Mouse (Mus musculus) spleen, adult 18-20 months (tissue): Measurements from ENCODE around the gene Ipo11.
A peak's percentile ranks its signal among the peaks of the same experiment; 100 is the strongest.

Experiments
- DNase-seq, 2 experiments: peaks; one replicate each; pipeline ENCODE4 v3.0.0; 2022; ENCODE audit warnings: mixed read lengths in 2 of 2

Gene Ipo11

GRCm38 (mm10) chr13:106810156-106810555, 126.6 kb downstream of the Ipo11 start:
- DNase-seq, result no peak

DNA sequence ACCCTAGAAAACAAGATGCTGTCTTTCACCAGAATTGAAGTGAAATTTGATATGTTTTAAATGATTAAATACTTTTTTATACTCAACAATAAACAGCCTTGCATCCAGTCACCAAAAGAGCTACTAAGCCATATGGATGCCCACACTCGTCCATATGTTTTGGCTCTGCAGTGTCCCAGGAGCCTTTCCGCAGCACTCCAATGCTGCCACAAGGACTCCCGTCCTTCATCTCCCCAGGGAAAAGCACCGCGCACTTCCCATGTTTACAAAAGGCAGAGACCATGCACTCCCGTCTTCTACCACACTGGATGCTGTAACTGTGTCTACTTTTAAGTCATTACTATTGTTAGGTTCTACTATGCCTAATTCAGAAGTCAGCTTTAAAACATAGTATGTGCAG, 127.9 kb downstream of the Ipo11 start:
- no peak for DNase-seq

GRCm38 (mm10) chr13:106808315-106808714, 128.4 kb downstream of the Ipo11 start:
- no peak for DNase-seq

DNA sequence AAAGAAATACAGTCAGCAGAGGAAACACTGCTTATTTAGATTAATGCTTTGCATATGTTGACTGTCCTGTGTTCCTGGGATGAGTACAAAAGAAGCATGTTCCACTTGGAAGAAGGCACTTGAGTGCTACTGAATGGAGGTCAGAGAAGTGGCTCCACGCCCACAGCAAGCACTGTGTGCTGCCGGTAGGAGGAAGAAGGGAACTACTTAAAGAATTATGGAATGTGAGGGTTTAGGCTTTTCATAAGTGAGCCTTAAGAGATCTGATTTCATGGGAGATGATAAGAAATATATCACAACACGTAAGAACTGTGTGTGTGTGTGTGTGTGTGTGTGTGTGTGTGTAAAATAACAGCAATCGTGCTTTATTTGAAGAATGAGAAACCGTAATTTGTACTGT, 129.5 kb downstream of the Ipo11 start:
- no peak for DNase-seq

GRCm38 (mm10) chr13:106805146-106805545, 131.6 kb downstream of the Ipo11 start:
- no peak for DNase-seq

GRCm38 (mm10) chr13:106798026-106798425, 138.7 kb downstream of the Ipo11 start:
- no peak for DNase-seq

- DNase-seq, result no peak
Measured at GRCm38 (mm10) chr13:106788817-106789216, 147.9 kb downstream of the Ipo11 start.

- DNase-seq, result no peak
Measured at GRCm38 (mm10) chr13:106768807-106769206, 168.0 kb downstream of the Ipo11 start.

GRCm38 (mm10) chr13:106762611-106763010, 174.1 kb downstream of the Ipo11 start:
- DNase-seq, result no peak

- DNase-seq, result no peak
Measured at GRCm38 (mm10) chr13:106761661-106762060, 175.1 kb downstream of the Ipo11 start.

DNA sequence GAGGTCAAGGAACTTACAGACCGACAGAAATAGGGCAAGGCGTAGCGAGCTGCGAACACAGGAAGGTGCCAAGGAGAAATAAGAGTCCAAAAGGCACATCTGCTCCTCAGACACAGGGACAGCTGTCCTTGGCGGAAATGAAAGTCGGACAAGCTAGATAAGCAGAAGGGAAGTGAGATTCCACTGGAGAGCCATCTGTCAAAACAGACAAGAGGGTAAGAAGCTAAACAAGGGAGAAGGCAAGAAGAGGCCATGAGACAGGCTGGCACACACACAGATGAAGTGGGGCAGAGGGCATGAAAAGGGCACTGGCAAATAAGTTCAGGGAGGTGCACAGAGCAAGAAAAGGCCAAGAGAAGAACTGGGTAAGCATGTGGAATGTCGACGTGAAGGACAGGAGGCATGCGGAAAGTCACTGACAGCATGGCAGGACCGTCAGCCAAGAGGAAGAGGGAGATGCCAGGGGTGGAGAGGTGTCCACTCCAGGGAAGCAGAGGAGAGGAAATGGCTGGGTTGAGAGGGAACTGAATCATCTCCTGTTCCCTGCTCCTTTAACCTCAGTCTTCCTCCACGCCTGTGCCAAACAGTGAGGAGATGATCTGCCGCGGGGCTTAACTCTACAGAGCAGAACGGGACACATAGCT, 176.4 kb downstream of the Ipo11 start:
- DNase-seq, result peak in 1 of 2 experiments; percentile 3

DNA sequence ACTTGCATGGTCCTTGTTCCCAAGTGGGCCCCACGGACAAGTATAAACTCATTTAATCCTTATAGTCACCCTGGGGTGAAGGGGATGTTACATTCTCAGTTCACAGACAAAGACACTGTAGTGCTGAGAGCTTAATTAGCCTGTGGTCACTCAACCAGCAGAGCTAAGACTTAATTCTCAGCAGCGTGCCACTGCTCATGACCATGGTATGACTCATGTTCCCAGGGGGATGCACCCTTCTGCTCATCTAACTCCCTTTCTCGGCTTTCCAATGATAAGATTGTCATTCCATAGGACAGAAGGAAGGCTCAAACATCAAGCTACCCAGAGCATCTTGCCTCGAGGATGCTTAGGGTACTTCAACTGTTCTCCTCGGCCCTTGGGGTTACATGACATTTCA, 180.9 kb downstream of the Ipo11 start:
- no peak for DNase-seq

DNA sequence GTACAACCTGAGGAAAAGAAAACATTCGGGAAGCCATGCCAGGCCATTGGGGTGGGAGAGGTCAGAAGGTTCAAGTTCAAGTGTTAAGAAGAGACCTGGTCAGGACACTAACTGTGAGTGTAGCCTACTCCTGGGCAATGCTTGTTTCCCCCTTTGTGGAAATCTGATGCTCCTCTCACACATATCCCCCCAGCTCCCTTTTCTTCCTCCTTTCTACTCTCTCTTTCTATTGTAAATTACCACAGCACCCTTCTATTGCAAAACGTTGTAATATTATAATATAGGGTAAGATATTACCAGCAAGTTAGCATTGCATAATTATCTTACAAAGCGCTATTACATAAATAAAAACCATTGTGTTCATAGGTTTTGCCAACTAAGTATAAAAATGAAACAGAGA, 182.5 kb downstream of the Ipo11 start:
- DNase-seq, result no peak

DNA sequence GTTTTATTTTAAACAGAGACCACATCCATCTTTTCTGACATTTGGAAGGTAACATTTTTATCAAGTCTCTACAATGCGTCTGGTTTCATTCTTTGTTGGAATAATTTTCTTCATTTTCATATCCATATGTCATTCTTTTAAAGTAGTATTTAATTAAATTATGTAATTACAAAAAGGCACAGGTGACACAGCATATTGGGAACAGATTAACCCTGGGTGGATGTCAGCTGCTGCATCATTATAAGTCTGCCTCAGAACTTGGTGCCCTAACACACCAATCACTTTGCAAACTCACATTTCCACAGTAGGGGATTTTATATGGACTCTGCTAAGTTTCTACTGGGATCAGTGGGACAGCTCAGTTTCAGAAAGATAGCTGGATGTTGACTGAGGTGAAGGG, 184.8 kb downstream of the Ipo11 start:
- no peak for DNase-seq

GRCm38 (mm10) chr13:106746823-106747222, 189.9 kb downstream of the Ipo11 start:
- DNase-seq, result no peak

DNA sequence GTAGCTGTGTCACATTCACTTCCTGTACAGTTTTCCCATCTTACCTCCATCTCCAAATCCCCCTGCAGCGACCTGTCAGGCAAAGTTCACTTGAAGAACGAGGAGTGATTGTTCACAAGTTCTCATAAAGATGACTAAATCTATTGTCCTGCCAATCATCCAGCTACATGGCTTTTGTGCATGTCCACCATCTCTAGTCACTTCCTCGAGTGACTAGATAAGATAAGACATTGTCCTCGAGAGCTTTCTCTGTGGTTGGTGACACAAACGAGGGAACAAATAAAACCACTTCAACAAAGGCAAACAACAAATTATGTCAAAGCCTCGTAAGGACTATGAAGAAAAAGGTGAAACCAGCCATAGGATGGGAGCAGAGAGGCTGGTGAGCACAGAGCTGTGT, 191.6 kb downstream of the Ipo11 start:
- DNase-seq, result no peak
